Mouse (Mus musculus): ENCODE measurements around the gene Gm49416. TPM values are rescaled to one million over a fixed set of nuclear protein-coding genes. Genes with fewer than 3 reads are reported as not detected.
"Not testable (repeated sequence)": the region's sequence is repeated elsewhere in the genome, so short reads cannot be mapped to it uniquely, and the experiment has no call there.

Gm49416 gene
- polyA plus RNA-seq, 1 experiment from 2014 or later: not detected

DNA sequence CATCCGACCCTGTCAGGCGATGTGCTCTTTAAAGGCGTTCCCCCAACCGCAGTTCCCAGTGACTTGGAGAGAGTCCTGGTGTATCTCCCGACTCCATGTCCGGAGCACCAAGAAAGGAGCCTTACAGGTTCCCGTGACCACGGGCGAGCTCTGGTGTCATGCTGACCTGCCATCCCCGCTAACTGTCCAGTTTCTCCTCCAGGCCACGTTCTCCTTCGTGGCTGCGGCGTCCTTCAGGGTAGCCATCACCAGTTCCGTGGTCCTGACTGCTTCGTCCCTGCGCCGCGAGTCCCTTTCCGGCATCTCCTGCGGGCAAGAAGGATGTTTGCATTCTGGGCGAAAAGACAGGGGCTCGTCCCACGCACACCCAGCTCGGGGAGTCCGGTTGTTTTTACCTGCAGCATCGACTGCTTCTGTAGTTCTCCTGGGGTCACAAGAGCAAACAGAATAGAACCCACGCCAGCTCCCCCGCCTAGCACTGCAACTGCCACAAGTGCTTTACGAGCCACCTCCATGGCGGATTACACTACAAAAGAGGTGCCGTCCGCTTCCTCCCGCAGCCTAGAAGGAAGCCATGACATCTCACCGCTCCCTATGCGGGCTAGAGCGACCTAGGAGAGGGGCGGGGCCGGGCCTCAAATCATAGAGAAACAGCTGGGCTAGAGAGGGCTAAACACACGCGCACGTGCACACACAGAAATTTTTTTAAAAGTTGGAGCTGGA, 8.3 kb upstream of the Gm49416 start, which contains the start of gene Uqcc3:
TSS of gene Uqcc3 (minus strand) at position 613 of the 723 bp plus-strand sequence.
- H3K4me3 ChIP-seq (replicated peaks): peak within 1 kb of the TSS; percentile 76
- H3K27me3 ChIP-seq: no peaks in the 10 kb centered on the region
- WGBS: under 1% methylated on average over 42 of the region's 42 CpGs
- H3K4me2 ChIP-seq (replicated peaks): peak within 1 kb of the TSS; percentile 76
- ATAC-seq (ENCODE audit: insufficient number of reproducible peaks, low FRiP score, low TSS enrichment, low read depth): peak; percentile 96
- peaks cover 19% of the 10 kb centered on the region for H3K36me3 ChIP-seq
- no peaks in the 10 kb centered on the region for H3K9me3 ChIP-seq (replicated peaks)
- H3K9ac ChIP-seq: peak within 1 kb of the TSS; percentile 86
- H3K27ac ChIP-seq (replicated peaks): peak within 1 kb of the TSS; percentile 90
- peaks cover 15% of the 10 kb centered on the region for H3K4me1 ChIP-seq

DNA sequence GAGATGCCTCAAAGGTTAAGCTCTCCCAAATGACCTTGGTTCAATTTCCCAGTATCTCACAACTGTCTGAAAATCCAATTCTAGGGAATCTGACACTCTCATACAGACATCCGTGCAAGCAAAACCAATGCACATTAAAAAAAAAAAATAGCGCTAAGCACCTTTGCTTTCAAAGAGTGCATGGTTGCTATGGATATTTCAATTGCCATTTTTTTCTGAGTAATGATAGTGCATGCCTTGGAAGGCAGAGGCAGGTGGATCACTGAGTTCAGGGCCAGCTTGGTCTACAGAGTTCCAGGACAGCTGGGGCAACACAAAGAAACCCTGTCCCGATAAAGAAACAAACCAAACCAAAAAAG, 7.7 kb upstream of the Gm49416 start:
- no peaks in the 10 kb centered on the region for H3K27me3 ChIP-seq
- peak overlapping the region; percentile 86 for H3K9ac ChIP-seq
- peak overlapping the region; percentile 76 for H3K4me3 ChIP-seq (replicated peaks)
- ATAC-seq (ENCODE audit: insufficient number of reproducible peaks, low FRiP score, low TSS enrichment, low read depth): no peak
- 9% methylated on average over 3 of the region's 3 CpGs for WGBS
- peak overlapping the region; percentile 90; the same call in 1 of the 2 replicates for H3K27ac ChIP-seq (replicated peaks)
- H3K36me3 ChIP-seq: peaks cover 14% of the 10 kb centered on the region
- peaks cover 15% of the 10 kb centered on the region for H3K4me1 ChIP-seq
- H3K4me2 ChIP-seq (replicated peaks): peak overlapping the region; percentile 76
- H3K9me3 ChIP-seq (replicated peaks): no peaks in the 10 kb centered on the region

DNA sequence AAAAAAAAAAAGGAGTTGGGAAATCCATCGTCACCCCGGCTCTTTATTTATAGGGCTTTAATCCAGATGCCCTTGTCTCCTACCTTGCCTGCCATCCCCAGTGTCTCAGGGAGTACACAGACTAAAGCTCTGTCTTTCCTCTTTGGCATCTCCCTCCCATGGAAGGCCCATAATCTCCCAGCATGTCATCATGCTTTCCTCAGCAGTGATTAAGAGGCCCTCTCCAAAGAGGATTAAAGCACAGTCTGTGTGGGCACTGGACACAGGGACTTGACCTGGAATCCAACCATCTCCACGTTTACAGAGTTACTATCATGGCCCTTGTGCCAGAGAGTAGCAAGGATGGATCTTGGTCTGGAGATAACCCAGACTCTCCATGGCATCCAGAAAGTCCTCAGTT, 5.1 kb upstream of the Gm49416 start, which contains the start of the genes Lbhd1 and Gm49403:
TSS of gene Lbhd1 (plus strand) at position 117 of the 400 bp plus-strand sequence.
TSS of gene Gm49403 (plus strand) at position 315 of the 400 bp plus-strand sequence.
- Histone ChIP-seq H3K36me3 (no peaks in the 10 kb centered on the region), H3K4me2 (replicated peaks) (no peak within 1 kb of the TSS), H3K4me1 (peaks cover 26% of the 10 kb centered on the region), H3K9me3 (replicated peaks) (no peaks in the 10 kb centered on the region), H3K27ac (replicated peaks) (no peak within 1 kb of the TSS), H3K9ac (no peak within 1 kb of the TSS), H3K4me3 (replicated peaks) (no peak within 1 kb of the TSS), H3K27me3 (no peaks in the 10 kb centered on the region)
- WGBS: 74% methylated on average over 3 of the region's 3 CpGs
- ATAC-seq (ENCODE audit: insufficient number of reproducible peaks, low FRiP score, low TSS enrichment, low read depth): no peak

DNA sequence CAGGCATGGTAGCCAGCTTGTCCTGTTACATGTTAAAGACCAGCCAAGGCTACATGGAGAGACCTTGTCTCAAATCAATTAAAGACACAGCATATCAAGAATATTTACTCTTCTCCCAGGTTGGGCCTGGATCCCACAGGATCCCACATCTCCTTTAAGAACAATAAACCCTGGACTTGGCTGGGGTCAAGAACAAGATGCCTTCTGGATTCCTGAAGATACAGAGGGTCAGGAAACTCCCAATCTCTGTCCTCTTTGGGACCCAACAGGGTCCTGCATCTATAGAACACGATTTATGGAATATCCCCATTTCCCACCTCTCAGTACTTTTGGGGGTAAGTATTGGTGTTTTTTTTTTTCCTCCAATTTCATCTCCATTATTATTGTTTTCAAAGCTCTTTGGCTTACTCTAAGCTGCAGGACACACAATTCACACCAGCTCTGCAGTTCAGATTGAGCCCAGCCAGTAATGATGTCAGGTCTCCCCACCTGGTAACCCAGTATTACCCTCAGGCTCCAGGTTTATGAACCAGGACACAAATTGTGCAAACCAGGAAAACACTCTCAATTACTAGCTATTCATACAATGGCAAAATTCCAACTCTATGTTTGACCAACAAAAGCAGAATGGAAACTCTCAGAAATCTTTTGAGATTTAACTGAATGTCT, 1.7 kb upstream of the Gm49416 start:
- no peak overlapping the region; the same call in 1 of the 2 replicates for H3K9ac ChIP-seq
- H3K4me3 ChIP-seq (replicated peaks): no peak overlapping the region
- no peak for ATAC-seq (ENCODE audit: insufficient number of reproducible peaks, low FRiP score, low TSS enrichment, low read depth)
- peaks cover 18% of the 10 kb centered on the region for H3K4me1 ChIP-seq
- no peaks in the 10 kb centered on the region for H3K9me3 ChIP-seq (replicated peaks)
- peak overlapping the region; percentile 88 for H3K27ac ChIP-seq (replicated peaks)
- WGBS: 44% methylated on average over 1 of the region's 1 CpGs
- no peaks in the 10 kb centered on the region for H3K27me3 ChIP-seq
- H3K36me3 ChIP-seq: peaks cover 15% of the 10 kb centered on the region
- peak overlapping the region; percentile 70; the same call in 1 of the 2 replicates for H3K4me2 ChIP-seq (replicated peaks)

DNA sequence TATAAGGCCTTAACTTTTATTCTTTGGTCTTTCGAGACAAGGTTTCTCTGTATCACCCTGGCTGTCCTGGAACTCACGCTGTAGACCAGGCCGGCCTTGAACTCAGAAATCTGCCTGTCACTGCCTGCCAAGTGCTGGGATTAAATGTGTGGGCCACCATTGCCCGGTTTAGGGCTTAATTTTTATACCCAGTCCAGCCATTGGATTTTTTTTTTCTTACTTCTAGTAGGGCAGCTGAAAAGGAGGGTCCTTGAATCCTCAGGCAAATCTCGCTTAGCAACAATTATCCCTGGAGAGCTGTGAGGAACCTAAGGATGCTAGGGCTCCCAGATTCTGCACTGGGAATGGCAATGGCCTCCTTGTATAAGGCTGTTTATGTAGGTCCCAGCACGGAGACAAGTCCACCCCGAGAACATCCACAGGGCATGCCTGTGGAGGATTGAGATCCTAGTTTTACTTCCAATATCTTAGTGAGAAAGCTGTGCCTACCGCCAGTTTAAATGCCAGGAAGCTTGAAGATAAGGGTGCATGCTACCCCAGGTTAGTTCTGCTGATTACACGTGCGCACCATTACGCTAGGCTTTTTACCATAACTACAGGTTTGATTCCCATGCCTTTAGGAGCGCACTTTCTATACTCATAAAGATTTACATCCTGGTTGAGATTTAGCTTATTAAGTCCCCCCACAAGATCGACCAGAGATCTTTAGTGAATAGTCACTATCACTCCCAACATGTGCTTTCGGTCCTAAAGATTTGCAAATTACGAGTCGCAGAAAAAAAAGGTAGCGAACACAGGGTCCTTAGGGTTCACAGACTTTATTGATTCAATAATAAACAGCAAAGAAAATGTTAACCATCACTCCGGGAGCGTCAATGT, 902 bp upstream of the Gm49416 start:
- Histone ChIP-seq H3K4me2 (replicated peaks) (peak overlapping the region; percentile 70), H3K36me3 (peaks cover 15% of the 10 kb centered on the region), H3K4me3 (replicated peaks) (peak overlapping the region; percentile 70), H3K27me3 (no peaks in the 10 kb centered on the region), H3K9ac (peak overlapping the region; percentile 89), H3K27ac (replicated peaks) (peak overlapping the region; percentile 88), H3K9me3 (replicated peaks) (no peaks in the 10 kb centered on the region), H3K4me1 (peaks cover 18% of the 10 kb centered on the region)
- WGBS: 13% methylated on average over 19 of the region's 19 CpGs
- ATAC-seq (ENCODE audit: insufficient number of reproducible peaks, low FRiP score, low TSS enrichment, low read depth): no peak

DNA sequence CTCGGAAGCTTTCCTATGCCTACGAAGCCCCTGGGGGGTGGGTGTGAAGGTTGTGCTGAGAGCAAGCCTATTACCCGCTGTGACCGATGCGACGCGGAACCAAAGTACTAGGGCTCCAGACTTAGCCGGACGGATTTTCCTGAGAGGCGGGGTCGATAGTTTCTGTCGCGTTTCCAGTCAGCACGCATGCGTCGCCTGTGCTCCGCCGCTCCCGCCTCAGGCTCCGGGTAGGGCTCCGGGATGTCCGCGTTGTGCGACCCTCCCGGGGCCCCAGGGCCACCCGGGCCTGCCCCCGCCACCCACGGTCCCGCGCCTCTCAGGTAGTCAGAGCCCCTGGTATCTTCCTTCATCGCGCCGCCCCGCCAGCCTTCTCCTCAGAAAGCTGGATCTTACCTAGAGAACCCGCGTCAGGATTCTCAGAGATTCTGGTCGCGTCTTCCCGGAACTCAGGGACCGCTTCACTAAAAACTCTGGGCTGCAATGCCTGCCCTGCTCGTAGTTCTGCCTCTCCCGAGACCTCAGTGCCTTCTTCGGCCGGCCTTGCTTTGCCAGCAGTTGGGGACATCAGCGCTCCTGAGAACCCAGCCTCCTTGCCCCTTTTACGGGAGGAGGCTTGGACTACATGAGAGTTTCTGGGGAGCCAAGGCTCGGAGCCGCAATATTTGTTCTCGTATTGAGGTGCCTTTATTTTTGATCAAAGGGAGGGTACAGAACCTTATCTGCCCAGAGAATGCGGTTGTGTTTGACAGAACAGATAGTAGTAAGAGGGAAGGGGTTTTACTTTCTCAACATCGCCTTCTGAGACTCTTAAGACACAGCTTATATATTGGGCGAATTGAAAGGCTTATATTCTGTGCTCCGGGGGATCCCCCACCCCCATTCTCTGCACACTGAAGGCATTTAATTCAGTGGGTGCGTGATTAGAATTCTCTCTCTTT, 4.4 kb downstream of the Gm49416 start, which contains the start of gene Ints5:
TSS of gene Ints5 (plus strand) at position 177 of the 938 bp plus-strand sequence.
- H3K4me2 ChIP-seq (replicated peaks): peak within 1 kb of the TSS; percentile 72
- ATAC-seq (ENCODE audit: insufficient number of reproducible peaks, low FRiP score, low TSS enrichment, low read depth): peak; percentile 40
- H3K36me3 ChIP-seq: peaks cover 37% of the 10 kb centered on the region
- WGBS: 2% methylated on average over 54 of the region's 54 CpGs
- peaks cover 35% of the 10 kb centered on the region for H3K4me1 ChIP-seq
- H3K27ac ChIP-seq (replicated peaks): peak within 1 kb of the TSS; percentile 90
- H3K9ac ChIP-seq: peak within 1 kb of the TSS; percentile 89
- H3K4me3 ChIP-seq (replicated peaks): peak within 1 kb of the TSS; percentile 88
- H3K9me3 ChIP-seq (replicated peaks): no peaks in the 10 kb centered on the region
- no peaks in the 10 kb centered on the region for H3K27me3 ChIP-seq

DNA sequence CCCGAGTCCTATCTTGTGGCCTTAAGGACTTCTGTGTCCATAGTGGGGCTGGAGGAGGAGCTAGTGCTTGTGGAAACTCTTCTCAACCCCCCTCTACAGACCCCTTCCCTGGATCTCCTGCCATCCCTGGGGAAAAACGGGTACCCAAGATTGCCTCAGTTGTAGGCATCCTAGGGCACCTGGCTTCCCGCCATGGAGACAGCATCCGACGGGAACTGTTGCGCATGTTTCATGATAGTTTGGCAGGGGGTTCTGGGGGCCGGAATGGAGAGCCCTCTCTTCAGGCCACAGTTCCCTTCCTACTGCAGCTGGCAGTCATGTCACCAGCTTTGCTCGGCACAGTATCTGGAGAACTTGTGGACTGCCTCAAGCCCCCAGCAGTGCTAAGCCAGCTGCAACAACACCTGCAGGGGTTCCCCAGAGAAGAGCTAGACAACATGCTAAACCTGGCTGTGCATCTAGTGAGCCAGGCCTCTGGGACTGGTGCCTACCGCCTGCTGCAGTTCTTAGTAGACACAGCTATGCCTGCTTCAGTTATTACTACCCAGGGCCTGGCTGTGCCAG, 6.8 kb downstream of the Gm49416 start:
- Histone ChIP-seq H3K4me1 (peaks cover 38% of the 10 kb centered on the region), H3K9ac (no peak overlapping the region), H3K27ac (replicated peaks) (no peak overlapping the region), H3K27me3 (no peaks in the 10 kb centered on the region), H3K4me2 (replicated peaks) (no peak overlapping the region), H3K4me3 (replicated peaks) (no peak overlapping the region), H3K9me3 (replicated peaks) (no peaks in the 10 kb centered on the region), H3K36me3 (peaks cover 33% of the 10 kb centered on the region)
- ATAC-seq (ENCODE audit: insufficient number of reproducible peaks, low FRiP score, low TSS enrichment, low read depth): no peak
- 88% methylated on average over 9 of the region's 9 CpGs for WGBS

DNA sequence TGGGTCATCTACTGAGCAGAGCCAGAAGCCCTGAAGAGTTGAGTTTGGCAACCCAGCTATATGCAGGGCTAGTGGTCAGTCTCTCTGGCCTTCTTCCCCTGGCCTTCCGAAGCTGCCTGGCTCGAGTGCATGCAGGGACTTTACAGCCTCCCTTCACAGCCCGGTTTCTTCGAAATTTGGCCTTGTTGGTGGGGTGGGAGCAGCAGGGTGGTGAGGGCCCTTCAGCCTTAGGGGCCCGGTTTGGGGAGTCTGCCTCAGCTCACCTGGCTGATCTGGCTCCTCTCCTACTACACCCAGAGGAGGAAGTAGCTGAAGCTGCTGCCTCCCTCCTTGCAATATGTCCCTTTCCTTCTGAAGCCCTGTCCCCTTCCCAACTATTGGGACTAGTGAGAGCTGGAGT, 7.5 kb downstream of the Gm49416 start:
- not testable (repeated sequence) for H3K4me2 ChIP-seq (replicated peaks); ATAC-seq (ENCODE audit: insufficient number of reproducible peaks, low FRiP score, low TSS enrichment, low read depth); H3K27me3 ChIP-seq; H3K4me3 ChIP-seq (replicated peaks); H3K9me3 ChIP-seq (replicated peaks)
- Histone ChIP-seq H3K9ac (peak overlapping the region; percentile 2; the same call in 1 of the 2 replicates), H3K27ac (replicated peaks) (0 out of 2 replicates have a peak overlapping the region, but pooled peaks have one; percentile 28), H3K4me1 (peaks cover 38% of the 10 kb centered on the region), H3K36me3 (peaks cover 26% of the 10 kb centered on the region)
- WGBS: 91% methylated on average over 5 of the region's 5 CpGs

DNA sequence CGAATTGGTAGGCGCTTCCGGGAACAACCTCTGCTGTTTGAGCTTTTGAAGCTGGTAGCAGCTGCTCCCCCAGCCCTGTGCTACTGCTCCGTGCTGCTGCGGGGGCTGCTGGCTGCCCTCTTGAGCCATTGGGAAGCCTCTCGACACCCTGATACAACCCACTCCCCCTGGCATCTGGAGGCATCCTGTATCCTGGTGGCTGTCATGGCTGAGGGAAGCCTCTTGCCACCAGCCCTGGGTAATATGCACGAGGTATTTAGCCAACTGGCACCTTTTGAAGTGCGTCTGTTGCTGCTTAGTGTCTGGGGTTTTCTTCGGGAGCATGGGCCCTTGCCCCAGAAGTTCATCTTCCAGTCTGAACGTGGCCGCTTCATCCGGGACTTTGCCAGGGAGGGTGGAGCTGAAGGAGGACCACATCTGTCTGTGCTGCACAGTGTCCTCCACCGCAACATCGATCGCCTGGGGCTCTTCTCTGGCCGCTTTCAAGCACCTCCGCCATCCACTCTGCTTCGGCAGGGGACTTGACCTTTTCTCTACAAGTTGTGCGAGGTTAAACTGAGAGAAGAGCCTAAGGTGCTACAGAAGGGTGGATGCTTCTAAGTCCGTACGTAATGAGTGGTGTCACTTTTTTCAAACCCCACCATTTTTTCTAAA, 8.6 kb downstream of the Gm49416 start:
- ATAC-seq (ENCODE audit: insufficient number of reproducible peaks, low FRiP score, low TSS enrichment, low read depth): peak; percentile 20
- H3K9ac ChIP-seq: peak overlapping the region; percentile 33
- peak overlapping the region; percentile 61 for H3K4me2 ChIP-seq (replicated peaks)
- H3K4me3 ChIP-seq (replicated peaks): peak overlapping the region; percentile 81
- WGBS: 13% methylated on average over 21 of the region's 21 CpGs
- not testable (repeated sequence) for H3K27me3 ChIP-seq; H3K9me3 ChIP-seq (replicated peaks)
- peaks cover 33% of the 10 kb centered on the region for H3K36me3 ChIP-seq
- H3K27ac ChIP-seq (replicated peaks): peak overlapping the region; percentile 92
- H3K4me1 ChIP-seq: peaks cover 38% of the 10 kb centered on the region
